Mouse (Mus musculus): ENCODE data around the gene Gstm4. TPM values are rescaled to one million over a fixed set of nuclear protein-coding genes. Genes with fewer than 3 reads are reported as not detected.

Gene Gstm4
- polyA plus RNA-seq (2012; rRNA removed) (14.4 and 14.5 TPM in 2 replicates), polyA plus RNA-seq (2014; fragmentation: Nextera tagmentation; extraction: Ambion mirVana) (14.4 and 16.2 TPM in 2 replicates)

DNA sequence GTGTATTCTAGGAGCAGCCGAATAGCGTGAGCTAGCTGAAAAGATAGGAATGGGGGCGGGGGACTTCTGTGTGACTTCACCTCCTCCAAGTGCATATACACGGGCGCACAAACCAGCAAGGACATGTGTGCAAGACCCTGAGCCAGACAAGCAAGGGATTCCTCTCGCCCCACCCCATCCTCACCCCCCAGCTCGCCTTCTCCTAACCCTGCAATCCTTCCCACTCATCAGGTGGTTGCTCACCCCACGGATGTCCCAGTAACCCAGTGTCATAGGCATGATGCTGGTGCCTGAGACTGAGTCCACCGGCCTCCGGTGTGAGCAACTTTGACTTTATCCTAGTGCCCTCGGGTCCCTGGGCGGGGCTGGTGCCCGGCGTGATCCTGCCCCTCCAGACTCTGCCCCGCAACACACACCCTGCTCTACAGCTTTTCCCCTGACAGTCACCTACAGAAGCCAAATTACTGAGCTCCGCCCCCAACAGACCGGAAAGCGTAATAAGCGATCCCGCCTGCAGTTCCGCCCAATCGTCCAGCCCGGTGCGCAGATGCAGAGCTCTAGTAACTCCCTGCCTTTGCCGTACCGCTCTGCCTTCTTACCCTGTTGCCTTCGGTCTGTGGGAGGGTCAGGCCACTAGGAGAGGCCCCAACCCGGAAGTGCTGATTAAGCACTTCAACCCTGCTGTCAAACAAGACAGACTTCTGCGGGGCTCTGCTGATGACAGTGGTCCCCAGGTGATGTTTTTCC is at the start of gene Gstm4:
Gene Gstm4 (minus strand): TSS at position 501 of the 747 bp plus-strand sequence.
- Histone ChIP-seq H3K9ac (ENCODE audit: low read depth, low read length, severe bottlenecking) (peak within 1 kb of the TSS; percentile 65), H3K4me1 (ENCODE audit: control insufficient read depth, insufficient read depth, low read length) (no peaks in the 10 kb centered on the region), H3K4me3 (replicated peaks; ENCODE audit: low read length) (peak within 1 kb of the TSS; percentile 52), H3K27ac (replicated peaks; ENCODE audit: low read depth, low read length) (0 out of 2 replicates have a peak within 1 kb of the TSS, but pooled peaks have one; percentile 52), H3K9me3 (ENCODE audit: control insufficient read depth, low read length) (no peaks in the 10 kb centered on the region), H3K36me3 (ENCODE audit: control insufficient read depth, insufficient read depth, low read length) (no peaks in the 10 kb centered on the region), H3K4me2 (replicated peaks; ENCODE audit: low read depth, low read length, severe bottlenecking) (peak within 1 kb of the TSS; percentile 87), H3K27me3 (ENCODE audit: control insufficient read depth, insufficient read depth, low read length) (no peaks in the 10 kb centered on the region)
- TF ChIP-seq POLR2A (IDR thresholded peaks at IDR 0.05; ENCODE audit: borderline replicate concordance, extremely low read depth, insufficient read depth, insufficient read length), result 0 out of 2 replicates have a peak, but pooled peaks have one; percentile 26
- ATAC-seq (ENCODE audit: low FRiP score, low read depth) (peak; percentile 86), DNase-seq (ENCODE audit: low spot score) (peak; percentile 87)
- WGBS, result 4% methylated on average over 29 of the region's 29 CpGs

DNA sequence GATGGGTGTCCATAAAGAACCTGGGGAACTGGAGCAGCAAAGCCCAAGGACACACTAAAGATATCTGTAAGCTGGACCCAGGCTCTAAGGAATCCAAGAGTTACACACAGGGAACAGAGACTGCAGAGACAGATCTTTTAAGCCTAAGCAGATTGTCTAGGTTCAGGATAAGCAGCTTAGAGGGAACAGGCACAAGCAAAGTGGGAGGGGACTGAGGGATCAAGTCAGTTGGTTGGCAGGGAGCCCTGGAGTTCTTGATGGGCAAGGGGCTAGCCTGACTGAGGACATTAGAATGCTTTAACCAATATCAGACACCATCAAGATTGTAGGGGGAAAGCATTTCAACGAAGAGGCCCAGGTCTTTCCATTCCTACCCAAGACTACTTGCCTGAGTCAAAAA is 49.5 kb upstream of the Gstm4 start:
- ATAC-seq (ENCODE audit: low FRiP score, low read depth) (no peak), DNase-seq (ENCODE audit: low spot score) (no peak)
- WGBS, result 90% methylated on average over 1 of the region's 1 CpGs

DNA sequence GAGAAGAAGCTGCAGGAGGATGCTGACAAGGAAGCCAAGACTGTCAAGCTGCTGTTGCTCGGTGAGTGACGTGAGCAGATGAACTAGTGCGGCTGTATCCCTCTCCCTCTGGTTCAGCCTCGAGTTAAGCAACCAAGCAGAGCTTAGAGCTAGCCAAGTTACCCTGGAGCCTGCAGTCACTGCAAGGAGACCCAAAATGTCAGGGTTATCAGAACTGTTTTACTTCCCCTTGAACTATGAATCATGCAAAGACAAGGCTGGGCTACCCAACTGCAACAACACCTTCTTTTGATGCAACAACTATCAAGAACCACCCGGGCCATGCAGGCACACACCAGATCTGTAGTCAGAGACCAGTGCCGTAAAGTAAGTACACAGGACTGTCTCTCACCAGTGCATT is 48.6 kb upstream of the Gstm4 start:
- no peak for ATAC-seq (ENCODE audit: low FRiP score, low read depth)
- Histone ChIP-seq H3K27me3 (ENCODE audit: control insufficient read depth, insufficient read depth, low read length) (no peaks in the 10 kb centered on the region), H3K27ac (replicated peaks; ENCODE audit: low read depth, low read length) (no peak overlapping the region), H3K4me3 (replicated peaks; ENCODE audit: low read length) (no peak overlapping the region), H3K4me1 (ENCODE audit: control insufficient read depth, insufficient read depth, low read length) (peaks cover 7% of the 10 kb centered on the region), H3K9me3 (ENCODE audit: control insufficient read depth, low read length) (no peaks in the 10 kb centered on the region), H3K4me2 (replicated peaks; ENCODE audit: low read depth, low read length, severe bottlenecking) (no peak overlapping the region), H3K9ac (ENCODE audit: low read depth, low read length, severe bottlenecking) (no peak overlapping the region), H3K36me3 (ENCODE audit: control insufficient read depth, insufficient read depth, low read length) (no peaks in the 10 kb centered on the region)
- no peak for TF ChIP-seq POLR2A (IDR thresholded peaks at IDR 0.05; ENCODE audit: borderline replicate concordance, extremely low read depth, insufficient read depth, insufficient read length)
- DNase-seq (ENCODE audit: low spot score), result no peak
- 70% methylated on average over 6 of the region's 6 CpGs for WGBS

More for the DNA sequence above, 49.5 kb upstream of the Gstm4 start:
- Histone ChIP-seq H3K9me3 (ENCODE audit: control insufficient read depth, low read length) (no peaks in the 10 kb centered on the region), H3K27me3 (ENCODE audit: control insufficient read depth, insufficient read depth, low read length) (no peaks in the 10 kb centered on the region), H3K9ac (ENCODE audit: low read depth, low read length, severe bottlenecking) (no peak overlapping the region), H3K27ac (replicated peaks; ENCODE audit: low read depth, low read length) (no peak overlapping the region), H3K36me3 (ENCODE audit: control insufficient read depth, insufficient read depth, low read length) (no peaks in the 10 kb centered on the region), H3K4me3 (replicated peaks; ENCODE audit: low read length) (no peak overlapping the region), H3K4me2 (replicated peaks; ENCODE audit: low read depth, low read length, severe bottlenecking) (no peak overlapping the region), H3K4me1 (ENCODE audit: control insufficient read depth, insufficient read depth, low read length) (peaks cover 2% of the 10 kb centered on the region)
- TF ChIP-seq POLR2A (IDR thresholded peaks at IDR 0.05; ENCODE audit: borderline replicate concordance, extremely low read depth, insufficient read depth, insufficient read length), result no peak

DNA sequence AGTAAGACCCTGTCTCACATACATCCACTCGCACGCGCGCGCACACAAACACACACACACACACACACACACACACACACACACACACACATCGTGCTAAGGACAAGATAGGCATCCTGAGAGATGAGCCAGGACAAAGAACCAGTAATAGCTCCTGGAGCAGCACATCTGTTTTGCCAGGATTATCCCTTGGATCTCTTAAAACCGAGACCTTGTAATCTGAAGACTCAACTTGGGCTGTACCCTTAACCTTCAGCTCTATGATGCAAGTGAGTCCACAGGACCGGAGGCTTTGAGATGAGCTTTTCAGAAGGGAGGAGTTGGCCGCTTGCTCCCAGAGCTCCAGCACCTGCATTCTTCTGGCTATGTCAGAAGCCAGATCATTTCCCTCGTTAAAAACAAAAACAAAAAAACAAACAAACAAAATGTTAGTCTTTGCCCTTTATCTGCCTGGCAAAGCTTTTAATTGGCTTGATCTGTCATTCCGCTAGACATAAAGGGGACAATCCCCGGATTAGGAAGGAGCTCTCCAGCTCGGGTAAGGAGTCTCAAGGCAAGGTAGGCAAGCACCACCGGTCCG is 47.9 kb upstream of the Gstm4 start, which contains the start of gene Gnat2:
Gene Gnat2 (plus strand): TSS at position 254 of the 580 bp plus-strand sequence.
- Histone ChIP-seq H3K9me3 (ENCODE audit: control insufficient read depth, low read length) (no peaks in the 10 kb centered on the region), H3K27me3 (ENCODE audit: control insufficient read depth, insufficient read depth, low read length) (no peaks in the 10 kb centered on the region), H3K9ac (ENCODE audit: low read depth, low read length, severe bottlenecking) (no peak within 1 kb of the TSS), H3K4me1 (ENCODE audit: control insufficient read depth, insufficient read depth, low read length) (peaks cover 7% of the 10 kb centered on the region), H3K36me3 (ENCODE audit: control insufficient read depth, insufficient read depth, low read length) (no peaks in the 10 kb centered on the region), H3K4me2 (replicated peaks; ENCODE audit: low read depth, low read length, severe bottlenecking) (no peak within 1 kb of the TSS), H3K4me3 (replicated peaks; ENCODE audit: low read length) (no peak within 1 kb of the TSS), H3K27ac (replicated peaks; ENCODE audit: low read depth, low read length) (no peak within 1 kb of the TSS)
- ATAC-seq (ENCODE audit: low FRiP score, low read depth) (no peak), DNase-seq (ENCODE audit: low spot score) (no peak)
- TF ChIP-seq POLR2A (IDR thresholded peaks at IDR 0.05; ENCODE audit: borderline replicate concordance, extremely low read depth, insufficient read depth, insufficient read length), result no peak
- 77% methylated on average over 15 of the region's 15 CpGs for WGBS

DNA sequence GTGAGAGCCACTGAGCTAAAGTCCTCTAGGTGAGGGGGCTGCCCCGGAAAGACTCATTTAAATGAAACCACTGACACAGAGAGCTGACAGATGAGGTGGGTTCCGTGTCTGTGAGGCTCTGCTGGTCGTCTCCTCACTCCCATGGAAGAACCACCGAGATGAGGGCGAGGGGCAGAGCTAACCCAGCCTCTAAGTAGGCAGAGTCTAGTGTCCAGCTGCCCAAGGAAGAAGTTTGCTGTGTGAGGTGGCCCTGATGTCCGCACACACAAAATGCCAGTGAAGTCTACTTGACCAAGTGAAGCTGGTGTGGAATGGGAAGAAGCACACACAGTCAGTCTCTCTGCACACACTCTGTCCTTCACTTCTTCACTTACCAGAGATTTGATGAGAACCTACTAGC is 47.3 kb upstream of the Gstm4 start:
- Histone ChIP-seq H3K27ac (replicated peaks; ENCODE audit: low read depth, low read length) (no peak overlapping the region), H3K9me3 (ENCODE audit: control insufficient read depth, low read length) (no peaks in the 10 kb centered on the region), H3K27me3 (ENCODE audit: control insufficient read depth, insufficient read depth, low read length) (no peaks in the 10 kb centered on the region), H3K4me2 (replicated peaks; ENCODE audit: low read depth, low read length, severe bottlenecking) (no peak overlapping the region), H3K36me3 (ENCODE audit: control insufficient read depth, insufficient read depth, low read length) (no peaks in the 10 kb centered on the region), H3K9ac (ENCODE audit: low read depth, low read length, severe bottlenecking) (no peak overlapping the region), H3K4me1 (ENCODE audit: control insufficient read depth, insufficient read depth, low read length) (peaks cover 12% of the 10 kb centered on the region), H3K4me3 (replicated peaks; ENCODE audit: low read length) (no peak overlapping the region)
- 78% methylated on average over 6 of the region's 6 CpGs for WGBS
- TF ChIP-seq POLR2A (IDR thresholded peaks at IDR 0.05; ENCODE audit: borderline replicate concordance, extremely low read depth, insufficient read depth, insufficient read length), result no peak
- no peak for ATAC-seq (ENCODE audit: low FRiP score, low read depth)
- DNase-seq (ENCODE audit: low spot score), result no peak
